Mouse (Mus musculus) hindbrain, embryonic 11.5 days (tissue): ENCODE data around the gene P2rx1. TPM values are rescaled to one million over a fixed set of nuclear protein-coding genes. Genes with fewer than 3 reads are reported as not detected.

Experiments
- ATAC-seq: fragments of 200-750 bp; cut with Nextera tagmentation; 2 replicates; pipeline ENCODE4 v1.8.0; 2017; ENCODE audit warnings: mild to moderate bottlenecking, moderate TSS enrichment, moderate library complexity; ENCODE audit not compliant: low FRiP score
- DNase-seq: peaks from one replicate; pipeline ENCODE4 v3.0.0-alpha.2; 2015; ENCODE audit warnings: low spot score
- H3K27ac ChIP-seq: fragments of 300-500 bp; sonication (generic); 2 replicates; pipeline ENCODE4 v1.5.1; 2014; ENCODE audit warnings: mild to moderate bottlenecking, low read depth, low read length
- H3K27me3 ChIP-seq: fragments of 300-500 bp; sonication (generic); 2 replicates; pipeline ENCODE4 v1.6.1; 2014; ENCODE audit warnings: mild to moderate bottlenecking, low read length, moderate library complexity, mixed read lengths; ENCODE audit not compliant: control insufficient read depth, insufficient read depth
- H3K36me3 ChIP-seq: fragments of 300-500 bp; sonication (generic); 2 replicates; pipeline ENCODE4 v1.6.1; 2014; ENCODE audit warnings: mild to moderate bottlenecking, low read length, moderate library complexity, mixed read lengths; ENCODE audit not compliant: control insufficient read depth, insufficient read depth
- H3K4me1 ChIP-seq: fragments of 300-500 bp; sonication (generic); replicated peaks from 2 replicates; pipeline ENCODE4 v1.6.1; 2014; ENCODE audit warnings: low read length, mixed read lengths; ENCODE audit not compliant: control insufficient read depth, insufficient read depth
- H3K4me2 ChIP-seq: fragments of 300-500 bp; sonication (generic); replicated peaks from 2 replicates; pipeline ENCODE4 v1.6.1; 2014; ENCODE audit warnings: mild to moderate bottlenecking, low read depth, low read length
- H3K4me3 ChIP-seq: fragments of 300-500 bp; sonication (generic); 2 replicates; pipeline ENCODE4 v1.5.1; 2014; ENCODE audit warnings: low read depth, low read length
- H3K9ac ChIP-seq: fragments of 300-500 bp; sonication (generic); 2 replicates; pipeline ENCODE4 v1.6.1; 2014; ENCODE audit warnings: low read depth, low read length
- H3K9me3 ChIP-seq: fragments of 300-500 bp; sonication (generic); 2 replicates; pipeline ENCODE4 v1.6.1; 2016; ENCODE audit warnings: low read length; ENCODE audit not compliant: control insufficient read depth
- WGBS: fragments of 180-500 bp; shearing (Covaris S2); extraction: QIAGEN DNeasy Blood & Tissue Kit; methylation state at CpG from one replicate; pipeline ENCODE4 v1.1.7; 2014; 5-methylcytosine and 5-hydroxymethylcytosine counted together
- polyA plus RNA-seq: library from polyadenylated mRNA; unstranded; fragments of >200 nt; fragmentation: Nextera tagmentation; extraction: Ambion mirVana; gene quantifications from 2 replicates; pipeline ENCODE4 v1.2.1, GENCODE M21; 2014

P2rx1 gene
- polyA plus RNA-seq, 1 experiment from 2014 or later: 2.4 TPM

DNA sequence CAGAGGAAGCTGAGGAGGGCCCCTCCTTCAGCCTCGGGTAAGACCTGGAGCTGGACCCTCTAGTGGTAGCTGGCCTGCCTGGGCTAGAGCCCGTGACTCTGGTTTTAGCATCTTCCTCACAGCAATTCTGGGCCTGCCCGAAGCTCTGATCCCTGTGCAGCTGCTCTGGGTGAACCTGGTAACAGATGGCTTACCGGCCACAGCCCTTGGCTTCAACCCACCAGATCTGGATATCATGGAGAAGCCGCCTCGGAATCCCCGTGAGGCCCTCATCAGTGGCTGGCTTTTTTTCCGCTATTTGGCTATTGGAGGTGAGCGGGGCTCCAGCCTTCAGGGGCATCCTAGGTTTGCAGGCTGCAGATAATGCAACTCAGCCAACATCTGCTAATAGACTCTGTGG lies 16.4 kb upstream of the P2rx1 start:
- WGBS: 85% methylated on average over 9 of the region's 9 CpGs
- Histone ChIP-seq H3K4me2 (no peak overlapping the region), H3K9me3 (no peaks in the 10 kb centered on the region), H3K4me1 (no peaks in the 10 kb centered on the region), H3K27ac (no peak overlapping the region), H3K4me3 (no peak overlapping the region), H3K27me3 (no peaks in the 10 kb centered on the region; the same call in 1 of the 2 replicates), H3K36me3 (no peaks in the 10 kb centered on the region), H3K9ac (no peak overlapping the region)
- ATAC-seq (no peak), DNase-seq (no peak)

DNA sequence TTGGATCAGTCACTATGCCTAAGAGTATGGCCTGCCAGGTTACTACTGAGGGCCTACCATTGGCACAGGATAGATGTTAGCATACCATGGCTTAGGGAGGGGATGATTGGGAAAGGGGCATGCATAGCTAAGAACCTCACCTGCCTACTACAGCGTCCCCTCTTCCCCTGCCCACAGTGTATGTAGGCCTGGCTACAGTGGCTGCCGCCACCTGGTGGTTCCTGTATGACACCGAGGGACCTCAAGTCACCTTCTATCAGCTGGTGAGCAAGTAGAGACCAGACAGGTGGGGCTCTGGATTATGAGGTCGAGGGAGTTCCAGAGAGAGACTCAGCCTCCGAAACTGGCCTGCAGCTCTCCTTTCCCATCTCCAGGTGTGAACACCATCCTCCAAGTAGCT lies 15.6 kb upstream of the P2rx1 start:
- H3K27ac ChIP-seq: no peak overlapping the region
- H3K4me1 ChIP-seq: no peaks in the 10 kb centered on the region
- ATAC-seq: no peak
- no peaks in the 10 kb centered on the region; the same call in 1 of the 2 replicates for H3K27me3 ChIP-seq
- DNase-seq: no peak
- H3K4me2 ChIP-seq: no peak overlapping the region
- WGBS: 49% methylated on average over 5 of the region's 5 CpGs
- no peak overlapping the region for H3K9ac ChIP-seq
- H3K36me3 ChIP-seq: no peaks in the 10 kb centered on the region
- H3K9me3 ChIP-seq: no peaks in the 10 kb centered on the region
- no peak overlapping the region for H3K4me3 ChIP-seq

DNA sequence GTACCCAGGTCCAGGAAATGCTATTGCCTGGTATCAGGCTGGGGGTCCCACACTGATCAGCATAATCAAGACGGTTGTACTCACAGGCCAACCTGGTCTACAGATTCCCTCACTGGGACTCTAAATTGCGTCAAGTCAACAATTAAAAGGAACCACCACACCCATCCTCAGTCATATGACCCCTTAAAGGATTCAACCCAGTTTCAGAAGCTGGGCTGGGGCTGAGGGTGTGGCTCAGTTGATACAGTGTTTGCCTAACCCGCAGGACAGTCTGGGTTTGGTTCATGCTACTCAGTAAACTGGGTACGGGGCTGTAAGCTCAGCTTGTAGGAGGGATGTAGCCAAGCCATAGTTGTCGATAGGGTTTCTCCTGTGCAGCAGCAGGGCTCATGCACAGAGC lies 12.2 kb upstream of the P2rx1 start:
- no peak overlapping the region for H3K27ac ChIP-seq
- no peak overlapping the region for H3K9ac ChIP-seq
- WGBS: 85% methylated on average over 5 of the region's 5 CpGs
- ATAC-seq (no peak), DNase-seq (no peak)
- no peaks in the 10 kb centered on the region for H3K9me3 ChIP-seq
- no peaks in the 10 kb centered on the region for H3K36me3 ChIP-seq
- H3K4me1 ChIP-seq: no peaks in the 10 kb centered on the region
- H3K27me3 ChIP-seq: no peaks in the 10 kb centered on the region
- H3K4me3 ChIP-seq: no peak overlapping the region
- H3K4me2 ChIP-seq: no peak overlapping the region

DNA sequence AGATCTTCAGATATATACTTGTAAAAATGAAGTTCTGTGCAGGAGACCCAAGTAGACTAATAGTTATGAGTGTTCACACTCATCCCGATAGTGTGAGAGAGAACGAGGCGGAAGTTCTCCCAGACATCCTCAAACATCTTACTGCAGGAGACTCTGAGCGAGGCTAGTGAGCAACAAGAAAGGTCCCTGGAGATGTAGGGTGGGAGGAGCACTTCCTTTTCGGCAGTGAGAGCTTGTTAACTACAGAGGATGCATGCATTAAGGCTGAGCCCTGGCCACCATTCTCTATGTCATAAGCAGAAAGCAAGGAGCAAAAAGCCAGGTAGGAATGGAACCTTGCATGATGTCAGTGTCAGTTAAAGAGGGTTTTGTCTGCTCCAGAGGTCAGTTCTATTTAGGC lies 11.7 kb upstream of the P2rx1 start:
- no peak overlapping the region for H3K4me3 ChIP-seq
- 78% methylated on average over 5 of the region's 5 CpGs for WGBS
- ATAC-seq (no peak), DNase-seq (no peak)
- H3K9ac ChIP-seq: no peak overlapping the region
- H3K27me3 ChIP-seq: no peaks in the 10 kb centered on the region
- no peak overlapping the region for H3K27ac ChIP-seq
- H3K4me1 ChIP-seq: no peaks in the 10 kb centered on the region
- H3K36me3 ChIP-seq: no peaks in the 10 kb centered on the region
- no peaks in the 10 kb centered on the region for H3K9me3 ChIP-seq
- H3K4me2 ChIP-seq: no peak overlapping the region

DNA sequence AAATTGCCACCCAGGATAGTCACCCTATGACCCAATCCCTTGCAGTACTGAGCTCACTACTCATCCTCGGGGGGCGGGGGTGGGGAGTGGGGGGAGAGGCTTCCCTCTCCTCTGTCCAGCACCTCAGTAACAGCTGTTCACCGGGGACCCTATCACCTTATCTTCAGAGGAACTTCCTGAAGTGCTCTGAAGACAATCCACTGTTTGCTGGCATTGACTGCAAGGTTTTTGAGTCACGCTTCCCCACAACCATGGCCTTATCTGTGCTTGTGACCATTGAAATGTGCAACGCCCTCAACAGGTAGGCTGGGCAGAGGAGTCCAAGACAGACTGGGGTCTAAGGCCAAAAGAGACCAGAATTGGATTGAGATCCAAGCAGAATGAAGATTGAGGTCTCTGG lies 11.1 kb upstream of the P2rx1 start:
- H3K9me3 ChIP-seq: no peaks in the 10 kb centered on the region
- H3K27me3 ChIP-seq: no peaks in the 10 kb centered on the region
- no peak overlapping the region for H3K27ac ChIP-seq
- no peaks in the 10 kb centered on the region for H3K36me3 ChIP-seq
- no peak for DNase-seq
- no peak overlapping the region for H3K4me2 ChIP-seq
- no peaks in the 10 kb centered on the region for H3K4me1 ChIP-seq
- WGBS: 81% methylated on average over 5 of the region's 5 CpGs
- no peak for ATAC-seq
- H3K9ac ChIP-seq: no peak overlapping the region
- H3K4me3 ChIP-seq: no peak overlapping the region

DNA sequence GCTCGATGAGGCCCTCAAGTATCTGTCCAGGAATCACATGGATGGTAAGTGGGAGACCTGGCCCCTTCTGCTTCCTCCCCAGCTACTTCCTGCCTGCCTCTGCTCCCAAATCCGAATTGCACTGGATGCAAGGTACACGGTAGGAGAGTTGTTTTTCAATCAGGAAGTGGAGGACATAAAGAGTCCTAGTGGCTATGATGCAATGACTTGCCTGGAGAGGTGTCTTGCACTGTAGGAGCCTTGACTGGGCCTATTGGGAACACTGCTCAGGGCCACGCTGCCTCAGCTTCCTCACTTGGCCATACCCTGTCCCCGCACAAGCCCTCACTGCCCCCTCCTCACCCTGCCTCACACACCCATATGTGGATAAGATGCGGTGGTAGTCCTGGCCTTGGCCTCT lies 9.9 kb upstream of the P2rx1 start:
- no peak for ATAC-seq
- H3K27ac ChIP-seq: no peak overlapping the region
- H3K4me3 ChIP-seq: no peak overlapping the region
- H3K9ac ChIP-seq: no peak overlapping the region
- no peaks in the 10 kb centered on the region for H3K27me3 ChIP-seq
- H3K9me3 ChIP-seq: no peaks in the 10 kb centered on the region
- no peaks in the 10 kb centered on the region for H3K4me1 ChIP-seq
- no peak overlapping the region for H3K4me2 ChIP-seq
- H3K36me3 ChIP-seq: no peaks in the 10 kb centered on the region
- WGBS: 77% methylated on average over 6 of the region's 6 CpGs
- no peak for DNase-seq

DNA sequence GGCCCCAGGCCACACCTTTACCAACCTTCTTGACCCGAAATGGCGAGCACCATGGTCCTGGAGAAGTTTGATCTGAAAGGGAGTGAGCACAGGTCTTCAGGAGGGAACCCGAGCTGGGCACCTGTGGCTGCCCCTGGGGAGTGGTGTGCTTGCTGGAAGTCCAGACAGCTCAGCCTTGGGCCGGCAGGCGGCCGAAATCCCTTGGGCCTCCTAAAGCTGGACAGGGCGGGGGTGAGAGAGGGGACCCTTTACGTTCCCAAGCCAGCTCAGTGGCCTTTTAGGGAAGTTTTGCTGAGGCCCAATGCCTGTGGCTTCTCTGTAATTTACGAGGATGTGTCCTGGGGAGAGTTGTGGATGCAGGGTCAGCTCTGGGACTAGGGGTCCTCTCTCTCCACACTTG lies 8.2 kb upstream of the P2rx1 start:
- ATAC-seq (no peak), DNase-seq (no peak)
- H3K27ac ChIP-seq: no peak overlapping the region
- no peak overlapping the region for H3K4me2 ChIP-seq
- no peak overlapping the region for H3K9ac ChIP-seq
- H3K9me3 ChIP-seq: no peaks in the 10 kb centered on the region
- H3K36me3 ChIP-seq: no peaks in the 10 kb centered on the region
- no peak overlapping the region for H3K4me3 ChIP-seq
- H3K27me3 ChIP-seq: no peaks in the 10 kb centered on the region
- 64% methylated on average over 9 of the region's 9 CpGs for WGBS
- no peaks in the 10 kb centered on the region for H3K4me1 ChIP-seq

DNA sequence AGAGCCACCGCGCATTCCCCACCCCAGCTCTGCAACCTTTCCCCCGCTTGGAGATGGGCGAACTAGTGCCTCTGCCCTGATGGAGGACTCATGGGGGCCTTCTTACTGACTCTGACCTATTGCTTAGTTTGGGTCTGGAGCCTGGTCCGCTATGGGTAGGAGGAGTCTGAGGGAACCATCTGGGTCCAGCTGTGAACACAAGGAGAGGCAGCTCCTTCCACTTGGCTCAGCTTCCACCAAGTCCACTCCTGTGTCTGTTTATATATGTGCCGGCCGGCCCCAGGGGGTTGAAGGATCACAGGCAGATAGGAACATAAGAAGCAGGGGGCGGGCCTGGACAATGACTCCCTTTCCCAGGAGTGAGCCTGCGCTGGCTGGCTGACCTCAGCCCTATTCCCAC lies 6.9 kb upstream of the P2rx1 start:
- no peak overlapping the region for H3K27ac ChIP-seq
- no peaks in the 10 kb centered on the region for H3K4me1 ChIP-seq
- no peak for DNase-seq
- ATAC-seq: no peak
- no peaks in the 10 kb centered on the region for H3K9me3 ChIP-seq
- no peaks in the 10 kb centered on the region for H3K36me3 ChIP-seq
- 51% methylated on average over 9 of the region's 9 CpGs for WGBS
- no peak overlapping the region for H3K4me3 ChIP-seq
- H3K9ac ChIP-seq: no peak overlapping the region
- no peaks in the 10 kb centered on the region for H3K27me3 ChIP-seq
- no peak overlapping the region for H3K4me2 ChIP-seq

DNA sequence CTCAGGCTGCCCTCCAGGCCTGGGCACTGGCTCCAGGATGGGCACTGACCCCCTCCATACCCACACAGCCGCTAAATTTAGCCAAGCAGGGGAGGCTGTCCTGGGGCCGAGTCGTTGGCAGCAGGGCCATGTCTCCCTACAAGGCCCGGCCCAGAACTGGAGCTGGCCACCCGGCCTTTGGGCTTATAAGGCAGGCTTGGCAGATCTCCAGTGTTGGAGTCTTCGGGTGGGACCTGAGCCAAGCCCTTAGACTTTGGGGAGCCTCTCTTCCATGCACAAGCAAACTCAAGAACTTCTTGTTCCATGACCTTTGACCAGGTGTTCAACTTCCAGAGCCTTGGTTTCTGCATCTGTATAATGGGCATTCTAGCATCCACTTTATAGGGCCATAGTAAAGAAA lies 2.6 kb upstream of the P2rx1 start:
- Histone ChIP-seq H3K9me3 (no peaks in the 10 kb centered on the region), H3K4me1 (no peaks in the 10 kb centered on the region), H3K27me3 (no peaks in the 10 kb centered on the region), H3K9ac (no peak overlapping the region), H3K36me3 (no peaks in the 10 kb centered on the region), H3K4me2 (no peak overlapping the region), H3K27ac (no peak overlapping the region), H3K4me3 (no peak overlapping the region)
- DNase-seq (no peak), ATAC-seq (no peak)
- WGBS: 97% methylated on average over 6 of the region's 6 CpGs
